Mouse (Mus musculus) kidney, adult 2 months (tissue): Measurements from ENCODE around the gene Tnfrsf9. TPM values are rescaled to one million over a fixed set of nuclear protein-coding genes. Genes with fewer than 3 reads are reported as not detected.
A peak's percentile ranks its signal among the peaks of the same experiment; 100 is the strongest.

Source experiments
- DNase-seq: peaks from one replicate; pipeline ENCODE4 v3.0.0; 2021
- H3K27ac ChIP-seq: fragments of 200-500 bp; 2 replicates; pipeline ENCODE4 v1.5.1; 2012; ENCODE audit warnings: low read depth, low read length, control low read depth, inconsistent platforms; ENCODE audit not compliant: insufficient read depth
- H3K27me3 ChIP-seq: fragments of 200-500 bp; replicated peaks from 2 replicates; pipeline ENCODE4 v1.6.1; 2012; ENCODE audit warnings: mild to moderate bottlenecking, moderate library complexity, low read length, inconsistent platforms; ENCODE audit not compliant: control insufficient read depth, insufficient read depth
- H3K36me3 ChIP-seq: fragments of 200-500 bp; 2 replicates; pipeline ENCODE4 v1.6.1; 2012; ENCODE audit warnings: mild to moderate bottlenecking, moderate library complexity, low read length, inconsistent platforms; ENCODE audit not compliant: control insufficient read depth, insufficient read depth
- H3K4me1 ChIP-seq: fragments of 200-500 bp; 2 replicates; pipeline ENCODE4 v1.6.1; 2011; ENCODE audit warnings: low read length; ENCODE audit not compliant: control insufficient read depth, insufficient read depth
- H3K4me3 ChIP-seq: fragments of 200-500 bp; 2 replicates; pipeline ENCODE4 v1.5.1; 2011; ENCODE audit warnings: mild to moderate bottlenecking, low read depth, low read length, control low read depth; ENCODE audit not compliant: insufficient read depth
- CTCF ChIP-seq: fragments of 200-500 bp; conservative IDR thresholded peaks from 2 replicates; pipeline ENCODE4 v1.5.1; 2011; ENCODE audit warnings: low read depth, mild to moderate bottlenecking, control low read depth, low read length, moderate library complexity, mixed read lengths; ENCODE audit not compliant: insufficient read depth, insufficient read length
- POLR2A ChIP-seq: fragments of 200-500 bp; IDR thresholded peaks from one replicate; pipeline ENCODE4 v1.6.1; 2011; ENCODE audit warnings: low read depth, low read length, control low read depth
- WGBS: fragments of 180-500 bp; shearing (Covaris S2); methylation state at CpG from one replicate; pipeline ENCODE4 v1.1.7; 2018; 5-methylcytosine and 5-hydroxymethylcytosine counted together
- polyA plus RNA-seq: library from polyadenylated mRNA; depleted of rRNA; stranded (reverse); fragments of >200 nt; gene quantifications from 2 replicates; pipeline ENCODE4 v1.2.3, GENCODE M21; 2012

Tnfrsf9 gene
- polyA plus RNA-seq, 1 experiment, result 0.86 TPM

DNA sequence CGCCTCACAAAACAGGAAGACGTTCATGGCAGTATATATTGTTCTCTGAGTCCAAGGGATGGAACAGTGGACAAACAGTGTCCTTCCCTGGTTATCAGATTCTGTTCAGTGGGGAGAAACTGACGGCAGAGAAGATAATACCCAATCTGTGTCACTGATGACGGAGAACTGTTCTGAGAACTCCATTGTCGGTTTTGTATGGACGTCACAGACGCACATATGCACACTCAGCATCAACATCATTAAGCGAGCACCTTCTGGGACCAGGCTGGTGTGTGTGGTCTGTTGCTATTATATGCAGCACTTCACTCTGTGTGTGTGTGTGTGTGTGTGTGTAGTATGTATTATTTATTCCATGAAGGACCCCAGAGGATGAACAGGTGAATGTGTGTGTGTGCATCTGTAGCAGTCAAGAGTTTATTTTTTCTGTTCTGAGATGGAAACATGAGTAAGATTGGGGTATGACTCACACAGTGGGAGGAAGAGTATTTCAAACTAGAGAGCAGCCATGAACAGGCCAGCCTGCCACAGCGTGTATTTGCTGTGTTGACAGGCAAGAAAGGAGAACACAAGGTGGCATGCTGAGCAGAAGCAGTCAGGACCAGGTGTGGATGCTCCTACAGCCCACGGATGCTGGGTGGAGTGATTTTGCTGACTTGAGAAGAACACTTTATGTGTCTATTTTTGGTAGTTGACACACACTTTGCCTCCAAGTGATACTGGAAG is 982 bp downstream of the Tnfrsf9 start:
- H3K4me1 ChIP-seq, result peaks cover 12% of the 10 kb centered on the region; the same call in 1 of the 2 replicates
- DNase-seq, result no peak
- H3K4me3 ChIP-seq, result peak overlapping the region; percentile 53
- TF ChIP-seq CTCF (no peak), POLR2A (no peak)
- 44% methylated on average over 10 of the region's 10 CpGs for WGBS
- peak overlapping the region; percentile 94 for H3K27ac ChIP-seq
- no peaks in the 10 kb centered on the region for H3K27me3 ChIP-seq
- H3K36me3 ChIP-seq, result no peaks in the 10 kb centered on the region

DNA sequence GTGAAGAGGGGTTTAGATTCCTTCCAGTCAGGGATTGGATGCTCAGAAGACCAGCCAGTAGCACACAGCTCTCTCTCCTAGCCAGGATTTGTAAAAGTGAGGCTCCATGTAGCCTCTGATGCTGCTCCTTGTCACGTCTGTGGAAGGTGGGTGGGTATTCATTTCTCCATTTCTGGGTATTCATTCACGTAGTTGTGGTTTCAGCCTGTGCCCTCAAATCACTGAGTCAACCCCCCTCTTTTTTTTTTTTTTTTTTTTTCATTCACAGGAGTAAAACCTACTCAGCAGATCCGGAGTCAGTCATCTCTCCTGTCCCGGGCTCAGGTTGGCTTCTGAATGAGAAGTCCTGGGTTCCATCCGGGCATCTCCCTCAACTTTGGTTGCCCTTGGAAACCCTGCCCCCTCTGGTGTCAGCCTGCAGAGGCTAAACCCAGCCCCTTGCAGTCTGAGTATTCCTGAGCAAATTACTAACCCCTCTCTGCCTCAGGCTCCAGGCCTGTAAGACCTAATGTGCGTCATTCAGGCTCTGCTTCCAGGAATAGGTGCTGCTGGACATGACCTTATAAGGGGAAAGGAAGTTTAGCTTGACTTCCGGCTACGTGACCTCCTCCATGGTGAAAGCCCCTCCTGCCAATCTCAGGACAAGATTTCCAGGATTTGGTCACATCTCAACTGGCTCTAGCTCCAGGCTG is 3.1 kb downstream of the Tnfrsf9 start:
- WGBS, result 67% methylated on average over 8 of the region's 8 CpGs
- TF ChIP-seq CTCF (no peak), POLR2A (no peak)
- H3K27me3 ChIP-seq, result no peaks in the 10 kb centered on the region
- no peaks in the 10 kb centered on the region for H3K36me3 ChIP-seq
- DNase-seq, result no peak
- no peak overlapping the region for H3K27ac ChIP-seq
- peaks cover 12% of the 10 kb centered on the region; the same call in 1 of the 2 replicates for H3K4me1 ChIP-seq
- no peak overlapping the region for H3K4me3 ChIP-seq

DNA sequence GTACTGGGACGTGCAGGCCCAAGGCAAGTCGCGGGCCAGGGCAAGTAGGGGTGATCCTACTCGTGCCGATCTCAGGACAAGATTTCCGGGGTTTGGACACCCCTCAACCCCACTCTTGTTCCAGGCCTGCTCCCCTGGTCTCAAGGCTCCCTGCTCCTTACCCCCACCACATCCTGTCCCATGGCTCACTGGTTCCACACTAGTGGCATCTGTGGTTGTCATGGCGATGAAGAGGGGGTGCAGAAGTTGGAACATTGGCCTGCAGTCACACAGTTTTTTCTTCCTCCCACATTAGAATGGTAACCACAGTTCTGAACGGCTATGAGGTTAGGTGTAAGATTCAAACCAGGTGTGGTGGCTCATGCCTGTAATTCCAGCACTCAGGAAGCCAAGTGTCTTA is 6.8 kb downstream of the Tnfrsf9 start:
- Histone ChIP-seq H3K36me3 (no peaks in the 10 kb centered on the region), H3K4me3 (no peak overlapping the region), H3K27me3 (no peaks in the 10 kb centered on the region), H3K4me1 (no peaks in the 10 kb centered on the region), H3K27ac (no peak overlapping the region)
- TF ChIP-seq POLR2A (no peak), CTCF (no peak)
- WGBS, result 43% methylated on average over 8 of the region's 8 CpGs
- DNase-seq, result no peak

- no peak for DNase-seq
- Histone ChIP-seq H3K27ac (no peak overlapping the region), H3K27me3 (no peaks in the 10 kb centered on the region), H3K4me1 (no peaks in the 10 kb centered on the region), H3K4me3 (no peak overlapping the region), H3K36me3 (no peaks in the 10 kb centered on the region)
- WGBS, result 81% methylated on average over 13 of the region's 13 CpGs
- no peak for TF ChIP-seq CTCF
- TF ChIP-seq POLR2A, result no peak
Measured at GRCm38 (mm10) chr4:150924308-150924707, 9.9 kb downstream of the Tnfrsf9 start.

GRCm38 (mm10) chr4:150924936-150925335 is 10.6 kb downstream of the Tnfrsf9 start:
- WGBS, result 86% methylated on average over 6 of the region's 6 CpGs
- TF ChIP-seq CTCF (no peak), POLR2A (no peak)
- Histone ChIP-seq H3K4me3 (no peak overlapping the region), H3K27ac (no peak overlapping the region), H3K27me3 (no peaks in the 10 kb centered on the region), H3K36me3 (no peaks in the 10 kb centered on the region), H3K4me1 (no peaks in the 10 kb centered on the region)
- DNase-seq, result no peak

- WGBS, result 54% methylated on average over 5 of the region's 5 CpGs
- Histone ChIP-seq H3K4me1 (no peaks in the 10 kb centered on the region), H3K4me3 (no peak overlapping the region), H3K36me3 (no peaks in the 10 kb centered on the region), H3K27me3 (no peaks in the 10 kb centered on the region), H3K27ac (no peak overlapping the region)
- TF ChIP-seq CTCF (peak; percentile 31; the same call in 1 of the 2 replicates), POLR2A (no peak)
- DNase-seq, result no peak
Measured at GRCm38 (mm10) chr4:150925923-150926322, 11.6 kb downstream of the Tnfrsf9 start.

DNA sequence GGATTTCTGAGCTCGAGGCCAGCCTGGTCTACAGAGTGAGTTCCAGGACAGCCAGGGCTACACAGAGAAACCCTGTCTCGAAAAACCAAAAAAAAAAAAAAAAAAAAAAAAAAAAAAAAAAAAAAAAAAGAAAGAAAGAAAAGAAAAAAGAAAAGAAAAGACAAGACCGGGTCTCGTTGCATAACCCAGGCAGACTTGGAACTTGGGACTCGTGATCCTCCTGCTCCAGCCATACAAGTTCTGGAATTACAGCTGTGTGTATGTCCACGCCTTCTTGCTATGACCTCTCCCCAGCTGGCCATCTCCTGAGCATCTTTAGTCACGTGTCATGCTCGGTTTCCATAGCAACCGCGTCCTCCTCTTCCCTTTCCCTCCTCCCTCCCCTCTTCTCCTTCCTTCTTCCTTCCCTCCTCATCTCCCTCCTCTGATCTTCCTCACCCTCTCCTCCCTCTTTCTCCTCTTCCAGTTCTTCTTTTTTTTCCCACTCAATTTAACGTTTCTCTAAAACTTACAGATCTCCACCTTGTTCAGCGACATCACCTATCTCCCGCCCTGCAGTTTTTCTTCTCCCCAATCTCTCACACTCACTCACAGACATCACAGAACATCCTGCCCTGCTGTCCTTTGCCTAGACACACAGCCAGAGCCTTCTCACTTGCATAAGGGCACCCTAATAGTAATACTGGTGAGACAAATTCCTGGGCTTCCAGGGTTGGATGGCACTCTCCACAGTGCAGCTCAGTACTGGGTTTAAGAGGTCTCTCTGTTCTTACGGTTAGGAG is 12.8 kb downstream of the Tnfrsf9 start:
- H3K27me3 ChIP-seq, result no peaks in the 10 kb centered on the region
- DNase-seq, result peak; percentile 13

More for the DNA sequence above, 12.8 kb downstream of the Tnfrsf9 start:
- Histone ChIP-seq H3K4me3 (no peak overlapping the region), H3K27ac (no peak overlapping the region), H3K4me1 (no peaks in the 10 kb centered on the region), H3K36me3 (no peaks in the 10 kb centered on the region)
- 46% methylated on average over 14 of the region's 14 CpGs for WGBS
- TF ChIP-seq CTCF (no peak), POLR2A (no peak)
